Mouse (Mus musculus) megakaryocyte, embryonic 14.5 days (primary cell): Measurements from ENCODE around the gene Rasl12. TPM values are rescaled to one million over a fixed set of nuclear protein-coding genes. Genes with fewer than 3 reads are reported as not detected.

Experiments
- H3K27me3 ChIP-seq: replicated peaks from 2 replicates; pipeline ENCODE3; 2012; ENCODE audit warnings: inconsistent platforms
- H3K36me3 ChIP-seq: replicated peaks from 2 replicates; pipeline ENCODE3; 2012; ENCODE audit warnings: low read length, inconsistent platforms, mixed read lengths
- H3K4me1 ChIP-seq: 2 replicates; pipeline ENCODE4 v1.6.1; 2012; ENCODE audit warnings: inconsistent platforms
- H3K4me3 ChIP-seq: replicated peaks from 2 replicates; pipeline ENCODE3; 2012; ENCODE audit warnings: moderate library complexity, mild to moderate bottlenecking, inconsistent platforms
- H3K9me3 ChIP-seq: 2 replicates; pipeline ENCODE4 v1.6.1; 2012; ENCODE audit warnings: inconsistent platforms
- FLI1 ChIP-seq: IDR thresholded peaks from 2 replicates; pipeline ENCODE4 v1.6.1; 2012; ENCODE audit warnings: low read length, inconsistent platforms, mixed read lengths
- GATA1 ChIP-seq: IDR thresholded peaks from 3 replicates; pipeline ENCODE4 v1.6.1; 2012; ENCODE audit warnings: mixed read lengths, low read length, inconsistent platforms, borderline replicate concordance
- polyA plus RNA-seq: library from polyadenylated mRNA; stranded (reverse); fragments of >175 nt; gene quantifications from 2 replicates; pipeline ENCODE4 v1.2.3, GENCODE M21; 2012; ENCODE audit warnings: low replicate concordance; ENCODE audit not compliant: insufficient read depth

Gene Rasl12
- polyA plus RNA-seq, 1 experiment = not detected

GRCm38 (mm10) chr9:65434140-65434539 is 35.8 kb downstream of the Rasl12 start:
- no peak for TF ChIP-seq GATA1
- no peak for TF ChIP-seq FLI1
- Histone ChIP-seq H3K4me1 (peaks cover 32% of the 10 kb centered on the region), H3K4me3 (no peak overlapping the region), H3K36me3 (peaks cover 14% of the 10 kb centered on the region), H3K9me3 (no peaks in the 10 kb centered on the region), H3K27me3 (peaks cover 3% of the 10 kb centered on the region)

DNA sequence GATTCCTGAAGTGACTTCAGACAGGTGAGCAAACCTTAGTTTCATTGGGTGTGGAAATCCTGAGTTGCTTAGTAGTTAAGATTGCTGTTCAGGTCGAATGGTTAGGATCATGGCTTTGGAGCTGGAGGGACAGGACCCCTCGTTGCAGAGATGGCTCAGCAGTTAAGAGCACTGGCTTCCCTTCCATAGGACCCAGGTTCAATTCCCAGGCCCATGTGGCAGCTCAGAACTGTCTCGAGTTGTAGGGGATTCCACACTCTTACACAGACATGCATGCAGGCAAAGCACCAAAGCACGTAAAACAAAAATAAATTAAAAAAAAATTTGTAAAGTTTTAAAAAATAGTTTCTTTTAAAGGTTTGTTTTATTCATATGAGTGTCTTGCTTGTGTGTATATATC is 36.9 kb downstream of the Rasl12 start:
- H3K4me3 ChIP-seq = peak overlapping the region; percentile 50
- no peaks in the 10 kb centered on the region for H3K9me3 ChIP-seq

GRCm38 (mm10) chr9:65435671-65436301 is 37.5 kb downstream of the Rasl12 start, which contains the start of gene Mtfmt:
Mtfmt (plus strand) TSS chr9:65435782.
- Histone ChIP-seq H3K9me3 (no peaks in the 10 kb centered on the region), H3K4me3 (peak within 1 kb of the TSS; percentile 99), H3K27me3 (peaks cover 3% of the 10 kb centered on the region), H3K4me1 (peaks cover 32% of the 10 kb centered on the region), H3K36me3 (peaks cover 29% of the 10 kb centered on the region)
- no peak for TF ChIP-seq FLI1
- no peak for TF ChIP-seq GATA1

More for the DNA sequence above, 36.9 kb downstream of the Rasl12 start:
- TF ChIP-seq GATA1 = no peak
- no peak for TF ChIP-seq FLI1
- peaks cover 23% of the 10 kb centered on the region for H3K36me3 ChIP-seq
- H3K27me3 ChIP-seq = peaks cover 3% of the 10 kb centered on the region
- H3K4me1 ChIP-seq = peaks cover 32% of the 10 kb centered on the region

DNA sequence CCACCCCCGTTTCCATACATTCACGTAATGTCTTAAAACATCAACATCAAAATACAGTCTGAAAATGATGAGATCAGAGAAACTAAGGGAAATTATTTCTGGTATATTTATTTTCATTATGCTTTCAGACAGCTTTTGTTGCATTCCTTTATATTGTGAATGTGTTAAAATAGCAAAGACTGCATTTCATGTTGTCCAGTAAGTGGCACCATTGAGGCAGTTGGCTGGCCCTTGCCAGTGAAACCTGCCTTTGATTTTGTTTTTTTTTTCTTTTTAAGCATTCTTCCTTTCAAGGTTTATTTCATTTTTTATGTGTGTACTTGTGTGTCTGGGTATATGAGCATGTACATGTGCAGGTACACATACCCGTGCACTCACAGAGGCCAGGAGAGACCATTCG is 46.4 kb downstream of the Rasl12 start:
- no peaks in the 10 kb centered on the region for H3K9me3 ChIP-seq
- no peaks in the 10 kb centered on the region for H3K27me3 ChIP-seq
- H3K36me3 ChIP-seq = peaks cover 97% of the 10 kb centered on the region
- peaks cover 10% of the 10 kb centered on the region for H3K4me1 ChIP-seq
- H3K4me3 ChIP-seq = no peak overlapping the region
- no peak for TF ChIP-seq GATA1
- no peak for TF ChIP-seq FLI1

GRCm38 (mm10) chr9:65447951-65448350 is 49.6 kb downstream of the Rasl12 start:
- no peaks in the 10 kb centered on the region for H3K27me3 ChIP-seq
- no peak for TF ChIP-seq GATA1
- no peak for TF ChIP-seq FLI1
- no peak overlapping the region for H3K4me3 ChIP-seq
- H3K4me1 ChIP-seq = peaks cover 26% of the 10 kb centered on the region
- peaks cover 95% of the 10 kb centered on the region for H3K36me3 ChIP-seq
- no peaks in the 10 kb centered on the region for H3K9me3 ChIP-seq

- H3K4me1 ChIP-seq = peaks cover 22% of the 10 kb centered on the region
- H3K4me3 ChIP-seq = no peak overlapping the region
- H3K36me3 ChIP-seq = peaks cover 4% of the 10 kb centered on the region
- no peaks in the 10 kb centered on the region for H3K9me3 ChIP-seq
- H3K27me3 ChIP-seq = peaks cover 30% of the 10 kb centered on the region
- TF ChIP-seq GATA1 (no peak), FLI1 (no peak)
Measured at GRCm38 (mm10) chr9:65458975-65459374, 60.7 kb downstream of the Rasl12 start.

GRCm38 (mm10) chr9:65460198-65460597 is 61.9 kb downstream of the Rasl12 start:
- TF ChIP-seq FLI1 = no peak
- TF ChIP-seq GATA1 = no peak
- Histone ChIP-seq H3K4me3 (peak overlapping the region; percentile 53), H3K9me3 (no peaks in the 10 kb centered on the region)

GRCm38 (mm10) chr9:65460732-65461442 is 62.6 kb downstream of the Rasl12 start, which contains the start of gene Spg21:
Spg21 (plus strand) TSS chr9:65460947.
- H3K4me3 ChIP-seq = peak within 1 kb of the TSS; percentile 94
- H3K9me3 ChIP-seq = peaks cover 2% of the 10 kb centered on the region; the same call in 1 of the 2 replicates
- peaks cover 11% of the 10 kb centered on the region for H3K36me3 ChIP-seq
- TF ChIP-seq GATA1 (no peak), FLI1 (no peak)
- peaks cover 22% of the 10 kb centered on the region for H3K4me1 ChIP-seq
- H3K27me3 ChIP-seq = peaks cover 28% of the 10 kb centered on the region

More at GRCm38 (mm10) chr9:65460198-65460597, 61.9 kb downstream of the Rasl12 start:
- Histone ChIP-seq H3K27me3 (peaks cover 30% of the 10 kb centered on the region), H3K36me3 (peaks cover 4% of the 10 kb centered on the region), H3K4me1 (peaks cover 22% of the 10 kb centered on the region)

- TF ChIP-seq FLI1 (no peak), GATA1 (no peak)
- Histone ChIP-seq H3K9me3 (peaks cover 3% of the 10 kb centered on the region; the same call in 1 of the 2 replicates), H3K27me3 (peaks cover 19% of the 10 kb centered on the region), H3K4me3 (no peak overlapping the region), H3K4me1 (peaks cover 22% of the 10 kb centered on the region), H3K36me3 (peaks cover 20% of the 10 kb centered on the region)
Measured at GRCm38 (mm10) chr9:65462544-65462943, 64.2 kb downstream of the Rasl12 start.

- Histone ChIP-seq H3K36me3 (peaks cover 33% of the 10 kb centered on the region), H3K27me3 (peaks cover 5% of the 10 kb centered on the region), H3K4me3 (no peak overlapping the region), H3K4me1 (peaks cover 22% of the 10 kb centered on the region), H3K9me3 (peaks cover 3% of the 10 kb centered on the region; the same call in 1 of the 2 replicates)
- TF ChIP-seq GATA1 (no peak), FLI1 (no peak)
Measured at GRCm38 (mm10) chr9:65464161-65464560, 65.9 kb downstream of the Rasl12 start.

Other genes with a start within 250 kb of the Rasl12 start
- gene Parp16, start 203.2 kb upstream of the Rasl12 start, polyA plus RNA-seq = 2.6 and 3.6 TPM in 2 replicates
- gene Cilp, start 133.3 kb upstream of the Rasl12 start, polyA plus RNA-seq = 0.03 TPM in 1 of 2 replicates, not detected in the other
- 4.8 and 6.1 TPM in 2 replicates for gene Clpx, start 104.2 kb upstream of the Rasl12 start, polyA plus RNA-seq
- 7.3 and 14.5 TPM in 2 replicates for gene Pdcd7, start 52.4 kb upstream of the Rasl12 start, polyA plus RNA-seq
- 0.28 and 4.7 TPM in 2 replicates for gene Ubap1l, start 37.5 kb upstream of the Rasl12 start, polyA plus RNA-seq
- not detected in 2 replicates for gene Kbtbd13, start 6.9 kb upstream of the Rasl12 start, polyA plus RNA-seq
- not detected in 2 replicates for gene Slc51b, start 24.4 kb downstream of the Rasl12 start, polyA plus RNA-seq
- 4.8 and 6.3 TPM in 2 replicates for gene Mtfmt, start 37.3 kb downstream of the Rasl12 start, polyA plus RNA-seq
- gene Spg21, start 62.4 kb downstream of the Rasl12 start, polyA plus RNA-seq = 9.2 and 10.3 TPM in 2 replicates
- 2.0 TPM in 1 of 2 replicates, not detected in the other for gene Ankdd1a, start 121.7 kb downstream of the Rasl12 start, polyA plus RNA-seq
- 198 and 329 TPM in 2 replicates for gene Plekho2, start 181.5 kb downstream of the Rasl12 start, polyA plus RNA-seq
- 3.9 and 6.9 TPM in 2 replicates for gene Pif1, start 188.7 kb downstream of the Rasl12 start, polyA plus RNA-seq
- gene Rbpms2, start 231.1 kb downstream of the Rasl12 start, polyA plus RNA-seq = 500 and 536 TPM in 2 replicates